ENCODE assay signal across 34 mouse cellular contexts in the genomic region with DNA sequence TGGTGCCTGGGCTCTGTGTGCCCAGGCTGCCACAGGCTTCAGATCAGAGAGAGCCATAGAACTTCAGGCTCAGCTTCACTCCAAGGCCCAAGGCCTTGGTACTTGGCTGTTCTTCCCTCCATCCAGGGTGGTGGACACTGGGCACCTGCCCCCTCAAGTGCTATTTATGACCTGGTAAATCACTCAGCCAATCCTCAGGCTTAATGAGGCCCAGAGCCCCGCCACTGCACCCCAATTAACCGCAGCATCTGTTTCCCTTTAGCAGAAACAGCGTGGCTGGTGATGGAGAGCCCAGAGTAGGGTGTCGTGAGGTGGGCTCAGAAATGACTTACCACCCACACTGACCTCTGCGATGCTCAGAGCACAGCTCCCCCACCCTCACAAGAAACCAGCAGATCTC. TPM values are rescaled to one million over a fixed set of nuclear protein-coding genes. Genes with fewer than 3 reads are reported as not detected.
A peak's percentile ranks its signal among the peaks of the same experiment; 100 is the strongest.
DNase-seq lines count a peak whose midpoint lies in the region; ATAC-seq and TF ChIP-seq lines count a peak whose summit lies in the region.
"Had no signal": no experiment of that assay in that cellular context is flagged by ENCODE, and none has a peak within 500 bp of the region (broad histone marks: within the 10 kb centered on the region; RNA-seq: fewer than 3 reads in every experiment).

No protein-coding gene starts in this region.

- no peaks in the 10 kb centered on the region for H3K9me3 ChIP-seq in hindbrain, embryonic 10.5 days
- H3K9me3 ChIP-seq in hindbrain, embryonic 16.5 days (ENCODE audit: control insufficient read depth, low read length): no peaks in the 10 kb centered on the region
- no peaks in the 10 kb centered on the region for H3K9me3 ChIP-seq in limb, embryonic 11.5 days (ENCODE audit: control insufficient read depth, low read length)
- H3K9me3 ChIP-seq: forebrain, embryonic 12.5 days; heart, embryonic 12.5 days; hindbrain, embryonic 15.5 days; kidney, embryonic 15.5 days; liver, embryonic 15.5 days had no signal

- H3K4me3 ChIP-seq in hindbrain, embryonic 10.5 days: no peak overlapping the region
- H3K4me3 ChIP-seq in hindbrain, embryonic 16.5 days (ENCODE audit: low read length): no peak overlapping the region
- H3K4me3 ChIP-seq in limb, embryonic 11.5 days (ENCODE audit: low read depth, low read length): no peak overlapping the region
- H3K4me3 ChIP-seq in left cerebral cortex, adult 2 months: no peak overlapping the region
- H3K4me3 ChIP-seq: erythroblast, embryonic 14.5 days; forebrain, embryonic 12.5 days; heart, adult 2 months; heart, embryonic 12.5 days; hindbrain, embryonic 15.5 days; kidney, embryonic 15.5 days; liver, embryonic 15.5 days had no signal

- no peaks in the 10 kb centered on the region for H3K27me3 ChIP-seq in hindbrain, embryonic 10.5 days (ENCODE audit: insufficient read depth, poor library complexity, severe bottlenecking)
- H3K27me3 ChIP-seq in hindbrain, embryonic 16.5 days (replicated peaks; ENCODE audit: control insufficient read depth, insufficient read depth, low read length): no peaks in the 10 kb centered on the region
- no peaks in the 10 kb centered on the region for H3K27me3 ChIP-seq in limb, embryonic 11.5 days (ENCODE audit: control insufficient read depth, insufficient read depth, low read length)
- H3K27me3 ChIP-seq: forebrain, embryonic 12.5 days; hindbrain, embryonic 15.5 days; kidney, embryonic 15.5 days had no signal

- no peaks in the 10 kb centered on the region for H3K36me3 ChIP-seq in hindbrain, embryonic 10.5 days
- no peaks in the 10 kb centered on the region for H3K36me3 ChIP-seq in hindbrain, embryonic 16.5 days (ENCODE audit: control insufficient read depth, insufficient read depth, low read length)
- H3K36me3 ChIP-seq in limb, embryonic 11.5 days (ENCODE audit: control insufficient read depth, insufficient read depth, low read length): no peaks in the 10 kb centered on the region
- H3K36me3 ChIP-seq: forebrain, embryonic 12.5 days; heart, embryonic 12.5 days; hindbrain, embryonic 15.5 days; kidney, embryonic 15.5 days; liver, embryonic 15.5 days had no signal

- H3K9ac ChIP-seq in hindbrain, embryonic 16.5 days (ENCODE audit: low read depth, low read length): no peak overlapping the region
- no peak overlapping the region for H3K9ac ChIP-seq in limb, embryonic 11.5 days (ENCODE audit: low read length)
- H3K9ac ChIP-seq: forebrain, embryonic 12.5 days; heart, embryonic 12.5 days; hindbrain, embryonic 15.5 days; kidney, embryonic 15.5 days; liver, embryonic 15.5 days; lung, embryonic 14.5 days had no signal

- H3K27ac ChIP-seq in hindbrain, embryonic 10.5 days: 0 out of 2 replicates have a peak overlapping the region, but pooled peaks have one; percentile 8
- no peak overlapping the region for H3K27ac ChIP-seq in hindbrain, embryonic 16.5 days (ENCODE audit: low read depth, low read length)
- no peak overlapping the region for H3K27ac ChIP-seq in limb, embryonic 11.5 days (replicated peaks; ENCODE audit: low read depth, low read length)
- H3K27ac ChIP-seq in left cerebral cortex, adult 2 months: no peak overlapping the region
- H3K27ac ChIP-seq: forebrain, embryonic 12.5 days; heart, adult 2 months; hindbrain, embryonic 15.5 days; kidney, embryonic 15.5 days; liver, embryonic 15.5 days had no signal

- ATAC-seq in hindbrain, embryonic 16.5 days: no peak
- peak; percentile 28; the same call in 1 of the 2 replicates for ATAC-seq in limb, embryonic 11.5 days (ENCODE audit: insufficient number of reproducible peaks, low FRiP score, low TSS enrichment, low read depth)
- ATAC-seq: CD4-positive, CD25-positive, alpha-beta regulatory T cell, adult 4 months had no signal

- intact Hi-C loops in left cerebral cortex, adult 2 months (cut with DNase I): no loop called here

- H3K4me2 ChIP-seq in hindbrain, embryonic 16.5 days (ENCODE audit: low read length): no peak overlapping the region
- no peak overlapping the region for H3K4me2 ChIP-seq in limb, embryonic 11.5 days (ENCODE audit: low read depth, severe bottlenecking)
- H3K4me2 ChIP-seq: forebrain, embryonic 12.5 days; heart, embryonic 12.5 days; hindbrain, embryonic 15.5 days; kidney, embryonic 15.5 days; liver, embryonic 15.5 days; lung, embryonic 14.5 days had no signal

- TF ChIP-seq CTCF in left cerebral cortex, adult 2 months (IDR thresholded peaks at IDR 0.05): no peak

- peaks cover 23% of the 10 kb centered on the region for H3K4me1 ChIP-seq in hindbrain, embryonic 10.5 days (replicated peaks)
- no peaks in the 10 kb centered on the region for H3K4me1 ChIP-seq in hindbrain, embryonic 16.5 days (ENCODE audit: control insufficient read depth, insufficient read depth, low read depth, low read length)
- peaks cover 31% of the 10 kb centered on the region for H3K4me1 ChIP-seq in limb, embryonic 11.5 days (ENCODE audit: control insufficient read depth, insufficient read depth, low read length)
- H3K4me1 ChIP-seq: heart, embryonic 12.5 days had no signal

- no peak for DNase-seq in hindbrain, embryonic 10.5 days (ENCODE audit: low spot score)
- peak; percentile 76 for DNase-seq in forelimb bud, embryonic 11.5 days (ENCODE audit: low read depth, low spot score)
- DNase-seq in limb, embryonic 11.5 days (ENCODE audit: low spot score): peak; percentile 79
- DNase-seq in urinary bladder, postnatal 36 days (ENCODE audit: low spot score in 2 of 2): no peak
- no peak for DNase-seq in left cerebral cortex, adult 2 months (ENCODE audit: extremely low spot score in 1 of 2, low spot score in 2 of 2)
- no peak for DNase-seq in cerebellum, adult 9-10 months
- DNase-seq: adrenal gland, postnatal 14 days; cerebellum, adult 18-20 months; gastrocnemius, postnatal 36 days; heart, postnatal 4 days; kidney, adult 18-20 months; kidney, postnatal 25 days; midbrain, embryonic 14.5 days; right cerebral cortex, postnatal 4 days; thymus, adult 2 months; thymus, postnatal 36 days had no signal

- WGBS in hindbrain, embryonic 10.5 days: 65% methylated on average over 5 of the region's 5 CpGs
- 68% methylated on average over 5 of the region's 5 CpGs for WGBS in hindbrain, embryonic 16.5 days
- 12% methylated on average over 5 of the region's 5 CpGs for WGBS in limb, embryonic 11.5 days

RNA-seq across cellular contexts. Expression of a gene that starts 23.2 kb away (rescaled TPM):
- 0.58 and 0.67 TPM in 2 replicates for polyA plus RNA-seq in hindbrain, embryonic 10.5 days (2016; fragmentation: Nextera tagmentation; extraction: Ambion mirVana)
- polyA plus RNA-seq in hindbrain, embryonic 16.5 days (2015; fragmentation: Nextera tagmentation; extraction: Ambion mirVana): 0.66 TPM in 1 of 2 replicates, not detected in the other
- polyA plus RNA-seq in limb, embryonic 11.5 days (2014; fragmentation: Nextera tagmentation; extraction: Ambion mirVana): not detected in 2 replicates
- total RNA-seq in left cerebral cortex, adult 2 months (2021): not detected
- total RNA-seq: adrenal gland, postnatal 14 days; gastrocnemius, postnatal 36 days; layer of hippocampus, adult 18-20 months; layer of hippocampus, postnatal 14 days; left cerebral cortex, postnatal 36 days; liver, adult 2 months had no signal
- polyA plus RNA-seq: CD4-positive, CD25-positive, alpha-beta regulatory T cell, adult 4 months; cortical plate, adult 2 months; embryonic facial prominence, embryonic 14.5 days; erythroblast, embryonic 14.5 days; heart, adult 2 months; intestine, embryonic 14.5 days; liver, adult 2 months; liver, embryonic 15.5 days; lung, embryonic 14.5 days; midbrain, embryonic 14.5 days; neural tube, embryonic 11.5 days; thymus, adult 2 months had no signal

Comparison
In these comparisons a context has a peak if more than half of its experiments do, and no peak if none do; other contexts are left out.
1. DNase-seq: peak in forelimb bud, embryonic 11.5 days (single experiment) and limb, embryonic 11.5 days (single experiment); none in hindbrain, embryonic 10.5 days (single experiment), urinary bladder, postnatal 36 days (0 of 2), left cerebral cortex, adult 2 months (0 of 2) and cerebellum, adult 9-10 months (single experiment).